Mouse (Mus musculus) heart, adult 2 months (tissue): ENCODE measurements around the gene Ucn. TPM values are rescaled to one million over a fixed set of nuclear protein-coding genes. Genes with fewer than 3 reads are reported as not detected.
A peak's percentile ranks its signal among the peaks of the same experiment; 100 is the strongest.

ENCODE experiments used
- DNase-seq, 2 experiments: peaks; one replicate each; pipeline ENCODE4 v3.0.0; 2021
- H3K27ac ChIP-seq: fragments of 200-600 bp; 2 replicates; pipeline ENCODE4 v1.8.1; 2022
- H3K27me3 ChIP-seq: fragments of 200-500 bp; 2 replicates; pipeline ENCODE4 v1.6.1; 2012; ENCODE audit warnings: mild to moderate bottlenecking, low read length, inconsistent platforms, mixed read lengths; ENCODE audit not compliant: control insufficient read depth, insufficient read depth
- H3K36me3 ChIP-seq: fragments of 200-500 bp; 2 replicates; pipeline ENCODE4 v1.6.1; 2012; ENCODE audit warnings: low read length, inconsistent platforms; ENCODE audit not compliant: control insufficient read depth, insufficient read depth
- H3K4me1 ChIP-seq: fragments of 200-500 bp; 2 replicates; pipeline ENCODE4 v1.6.1; 2011; ENCODE audit warnings: low read length; ENCODE audit not compliant: control insufficient read depth, insufficient read depth
- H3K4me3 ChIP-seq: fragments of 200-600 bp; 2 replicates; pipeline ENCODE4 v1.8.1; 2022
- H3K79me2 ChIP-seq: fragments of 200-500 bp; replicated peaks from 2 replicates; pipeline ENCODE4 v1.6.1; 2012; ENCODE audit warnings: mild to moderate bottlenecking, inconsistent platforms, low read length, moderate library complexity, mixed read lengths; ENCODE audit not compliant: control insufficient read depth, insufficient read depth
- H3K9ac ChIP-seq: fragments of 200-500 bp; 2 replicates; pipeline ENCODE4 v1.6.1; 2012; ENCODE audit warnings: low read depth, mild to moderate bottlenecking, control low read depth, inconsistent platforms, low read length, mixed read lengths
- CTCF ChIP-seq: fragments of 200-600 bp; IDR thresholded peaks from 2 replicates; pipeline ENCODE4 v1.8.1; 2022; ENCODE audit warnings: antibody characterized with exemption, mild to moderate bottlenecking, moderate library complexity
- EP300 ChIP-seq: fragments of 200-500 bp; IDR thresholded peaks from 2 replicates; pipeline ENCODE4 v1.6.1; 2011; ENCODE audit warnings: low read depth, low read length, control low read depth; ENCODE audit not compliant: insufficient read depth
- POLR2A ChIP-seq: fragments of 200-500 bp; IDR thresholded peaks from 2 replicates; pipeline ENCODE4 v1.6.1; 2011; ENCODE audit warnings: mild to moderate bottlenecking, low read depth, low read length, control low read depth; ENCODE audit not compliant: insufficient read depth
- WGBS: fragments of 180-500 bp; shearing (Covaris S2); methylation state at CpG from one replicate; pipeline ENCODE4 v1.1.7; 2018; 5-methylcytosine and 5-hydroxymethylcytosine counted together
- intact Hi-C: fragments of 180-260 bp; cut with DNase I; formaldehyde crosslinking; loops from one replicate; pipeline ENCODE4 v1.15.1; 2025
- polyA plus RNA-seq: library from polyadenylated mRNA; depleted of rRNA; stranded (reverse); fragments of >200 nt; gene quantifications from 2 replicates; pipeline ENCODE4 v1.2.3, GENCODE M21; 2012
- total RNA-seq, 2 experiments: library from RNA; stranded (reverse); gene quantifications; 2 replicates each; pipeline ENCODE4 v1.2.3; 2021

Ucn gene
- total and polyA plus RNA-seq, 3 experiments: not detected

DNA sequence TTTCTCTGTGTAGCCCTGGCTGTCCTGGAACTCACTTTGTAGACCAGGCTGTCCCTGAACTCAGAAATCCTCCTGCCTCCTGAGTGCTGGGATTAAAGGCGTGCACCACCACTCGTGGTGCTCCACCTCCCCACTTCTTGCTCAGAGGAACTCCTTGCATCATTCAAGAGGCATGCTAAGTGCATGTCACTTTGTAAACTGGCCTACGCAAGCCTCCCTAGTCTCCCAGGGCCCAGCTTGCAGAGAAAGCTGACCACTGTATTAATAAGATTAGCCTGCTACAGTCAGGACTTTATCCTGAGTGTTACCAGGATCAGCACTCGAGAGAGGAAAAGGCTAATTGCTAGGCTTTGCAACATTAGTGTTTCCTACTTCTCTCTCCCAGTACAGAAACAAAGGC, 30.0 kb upstream of the Ucn start:
- no peak overlapping the region for H3K4me3 ChIP-seq
- H3K9ac ChIP-seq: no peak overlapping the region
- 80% methylated on average over 4 of the region's 4 CpGs for WGBS
- H3K27ac ChIP-seq: no peak overlapping the region
- intact Hi-C loops: no loop called here
- no peaks in the 10 kb centered on the region for H3K27me3 ChIP-seq
- H3K36me3 ChIP-seq: peaks cover 7% of the 10 kb centered on the region
- no peaks in the 10 kb centered on the region for H3K79me2 ChIP-seq
- TF ChIP-seq EP300: no peak
- TF ChIP-seq CTCF: no peak
- no peak for TF ChIP-seq POLR2A
- H3K4me1 ChIP-seq: no peaks in the 10 kb centered on the region
- no peak for DNase-seq

DNA sequence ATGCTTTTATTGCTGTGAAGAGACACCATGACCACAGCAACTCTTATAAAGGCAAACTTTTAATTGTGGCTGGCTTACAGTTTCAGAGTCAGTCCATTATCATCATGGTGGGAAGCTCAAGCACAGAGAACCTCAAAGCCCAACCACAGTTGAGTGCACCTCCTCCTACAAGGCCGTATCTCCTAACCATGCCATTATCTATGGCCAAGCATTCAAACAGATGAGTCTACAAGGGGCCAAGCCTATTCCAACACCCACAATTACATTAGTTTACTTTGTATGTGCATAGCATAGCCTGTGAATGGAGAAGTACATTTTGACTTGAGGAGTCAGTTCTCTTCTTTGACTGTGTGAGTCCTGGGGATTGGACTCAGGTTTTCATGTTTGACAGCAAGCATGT, 26.2 kb upstream of the Ucn start:
- no peak for TF ChIP-seq EP300
- no peak for TF ChIP-seq CTCF
- no peaks in the 10 kb centered on the region for H3K79me2 ChIP-seq
- H3K4me1 ChIP-seq: no peaks in the 10 kb centered on the region
- WGBS: 84% methylated on average over 1 of the region's 1 CpGs
- no peak overlapping the region for H3K27ac ChIP-seq
- intact Hi-C loops: no loop called here
- DNase-seq: no peak
- no peak overlapping the region for H3K4me3 ChIP-seq
- H3K36me3 ChIP-seq: peaks cover 5% of the 10 kb centered on the region
- no peaks in the 10 kb centered on the region for H3K27me3 ChIP-seq
- no peak overlapping the region for H3K9ac ChIP-seq

DNA sequence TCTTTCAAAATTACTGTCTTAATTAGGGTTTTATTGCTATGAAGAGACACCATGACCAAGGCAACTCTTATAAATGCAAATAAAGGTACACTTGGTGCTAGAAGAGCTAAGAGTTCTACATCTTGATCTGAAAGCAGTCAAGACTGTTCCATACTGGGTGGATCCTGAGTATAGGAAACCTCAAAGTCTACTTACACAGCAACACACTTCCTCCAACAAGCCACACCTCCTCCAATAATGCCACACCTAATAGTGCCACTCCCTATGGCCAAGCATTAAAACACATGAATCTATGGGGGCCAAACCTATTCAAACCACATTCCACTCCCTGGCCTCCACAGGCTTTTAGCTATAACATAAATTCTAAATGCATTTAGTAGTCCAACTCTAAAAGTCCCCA, 23.8 kb upstream of the Ucn start:
- Histone ChIP-seq H3K27me3 (no peaks in the 10 kb centered on the region), H3K4me3 (no peak overlapping the region), H3K36me3 (peaks cover 5% of the 10 kb centered on the region), H3K4me1 (no peaks in the 10 kb centered on the region), H3K27ac (no peak overlapping the region), H3K79me2 (no peaks in the 10 kb centered on the region), H3K9ac (no peak overlapping the region)
- DNase-seq: no peak
- TF ChIP-seq EP300 (no peak), CTCF (no peak), POLR2A (no peak)
- intact Hi-C loops: no loop called here

DNA sequence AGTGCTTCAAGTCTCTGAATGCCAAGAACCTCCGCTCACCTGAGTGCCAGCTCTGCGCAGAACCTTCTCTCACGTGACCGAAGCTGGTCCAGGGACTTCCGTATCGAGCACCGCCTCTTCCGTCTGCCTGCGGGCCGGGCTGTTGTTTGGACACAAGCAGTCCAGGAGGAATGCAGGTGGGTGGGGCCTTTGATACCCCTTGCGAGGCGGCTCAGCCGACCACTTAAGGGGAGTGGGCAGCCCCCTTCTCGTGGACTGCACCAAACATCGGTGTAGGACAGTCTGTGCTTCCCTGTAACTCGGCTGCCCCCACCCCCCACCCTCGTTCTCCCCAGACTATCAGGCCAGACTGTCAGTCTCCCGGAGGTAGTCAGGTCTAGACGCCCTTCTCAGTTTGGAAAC, 15.5 kb upstream of the Ucn start, which contains the start of gene Mpv17:
Mpv17 (minus strand) TSS at position 100 of the 402 bp plus-strand sequence.
- Histone ChIP-seq H3K9ac (peak within 1 kb of the TSS; percentile 93), H3K27ac (peak within 1 kb of the TSS; percentile 89), H3K27me3 (no peaks in the 10 kb centered on the region), H3K4me3 (peak within 1 kb of the TSS; percentile 76), H3K4me1 (peaks cover 4% of the 10 kb centered on the region), H3K36me3 (peaks cover 3% of the 10 kb centered on the region), H3K79me2 (no peaks in the 10 kb centered on the region)
- WGBS: 1% methylated on average over 19 of the region's 19 CpGs
- intact Hi-C loops: loop anchor here (2.0 kb wide), 2 partner anchors 25 to 67 kb away; partner anchors contain the start of genes Gm29609 and Ppm1g
- peak; percentile 85 to 90 for DNase-seq
- TF ChIP-seq POLR2A (peak; percentile 93), CTCF (no peak), EP300 (peak; percentile 87)

DNA sequence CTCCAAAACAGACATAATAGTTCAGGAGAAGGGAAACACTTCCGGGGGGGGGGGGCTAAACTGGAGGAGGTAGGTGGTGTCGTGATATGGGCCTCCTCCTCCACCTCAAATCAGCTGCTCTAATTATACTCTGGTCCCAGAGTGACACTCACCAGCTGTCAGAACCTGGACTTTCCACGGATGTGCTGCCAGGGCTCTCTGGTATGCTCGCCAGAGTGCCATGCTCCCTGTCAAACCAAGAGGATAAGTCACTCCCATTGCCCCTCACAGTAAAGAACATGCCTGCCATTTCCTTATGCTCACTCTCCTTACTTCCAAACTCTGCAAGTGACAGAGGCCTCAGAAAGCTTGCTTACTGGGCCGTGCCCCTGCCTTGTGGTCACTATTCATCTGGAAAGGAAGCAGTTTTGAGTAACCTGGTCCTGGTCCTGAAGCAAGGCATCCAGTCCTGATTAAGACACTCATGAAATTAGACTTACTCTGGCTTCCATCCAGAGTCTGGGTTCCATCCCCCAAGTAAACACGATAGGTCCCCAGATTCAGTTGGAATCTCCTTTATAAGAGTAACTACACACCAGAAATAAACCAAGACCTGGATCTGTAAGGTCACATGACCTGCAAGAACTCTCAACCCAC, 15.0 kb upstream of the Ucn start:
- intact Hi-C loops: loop anchor here (2.0 kb wide), 2 partner anchors 25 to 67 kb away; partner anchors contain the start of genes Gm29609 and Ppm1g
- peak overlapping the region; percentile 89 for H3K27ac ChIP-seq
- peaks cover 4% of the 10 kb centered on the region for H3K4me1 ChIP-seq
- peaks cover 3% of the 10 kb centered on the region for H3K36me3 ChIP-seq
- peak overlapping the region; percentile 93 for H3K9ac ChIP-seq
- 12% methylated on average over 6 of the region's 6 CpGs for WGBS
- no peak for TF ChIP-seq CTCF
- TF ChIP-seq EP300: no peak
- no peak for TF ChIP-seq POLR2A
- no peaks in the 10 kb centered on the region for H3K79me2 ChIP-seq
- H3K27me3 ChIP-seq: no peaks in the 10 kb centered on the region
- DNase-seq: peak; percentile 42 to 46
- H3K4me3 ChIP-seq: peak overlapping the region; percentile 76

DNA sequence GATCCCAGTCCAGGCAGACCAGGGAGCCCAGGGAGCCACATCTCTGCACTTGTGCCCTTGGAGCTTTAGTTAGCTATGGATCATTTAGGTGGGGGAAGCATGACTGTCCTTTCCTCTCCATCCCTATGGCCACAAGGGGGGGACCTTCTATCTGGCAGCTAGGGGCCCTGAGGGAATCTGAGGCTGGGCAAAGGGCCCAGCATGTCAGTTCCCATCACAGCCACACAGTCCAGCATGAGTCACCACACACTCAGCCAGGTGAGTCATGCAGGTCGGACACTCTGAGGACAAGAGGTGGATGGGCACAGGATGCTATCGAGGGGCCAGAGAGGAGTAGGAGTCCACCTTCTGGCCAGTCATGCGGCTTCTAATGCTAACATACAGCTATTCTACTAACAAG, 13.1 kb upstream of the Ucn start:
- no peak for TF ChIP-seq POLR2A
- TF ChIP-seq EP300: peak; percentile 57; the same call in 1 of the 2 replicates
- peak; percentile 57 for TF ChIP-seq CTCF
- DNase-seq: peak in 1 of 2 experiments; percentile 65
- H3K36me3 ChIP-seq: peaks cover 3% of the 10 kb centered on the region
- no peak overlapping the region for H3K4me3 ChIP-seq
- H3K9ac ChIP-seq: no peak overlapping the region
- peaks cover 4% of the 10 kb centered on the region for H3K4me1 ChIP-seq
- intact Hi-C loops: no loop called here
- WGBS: 49% methylated on average over 3 of the region's 3 CpGs
- H3K27me3 ChIP-seq: no peaks in the 10 kb centered on the region
- H3K79me2 ChIP-seq: no peaks in the 10 kb centered on the region
- H3K27ac ChIP-seq: no peak overlapping the region
